9 mouse cellular contexts compared by ENCODE assay signal in genomic region chr8:60616928-60617327, GRCm38 (mm10). TPM values are rescaled to one million over a fixed set of nuclear protein-coding genes. Genes with fewer than 3 reads are reported as not detected.
DNase-seq lines count a peak whose midpoint lies in the region; ATAC-seq and TF ChIP-seq lines count a peak whose summit lies in the region.
"Had no signal": no experiment of that assay in that cellular context is flagged by ENCODE, and none has a peak within 500 bp of the region (broad histone marks: within the 10 kb centered on the region; RNA-seq: fewer than 3 reads in every experiment).

No protein-coding gene starts in this region.

- intact Hi-C loops in left cerebral cortex, adult 2 months (cut with DNase I) = loop anchor here (1.0 to 5.0 kb wide), 3 partner anchors 155 to 900 kb away; no protein-coding TSS in a partner anchor

- TF ChIP-seq CTCF in left cerebral cortex, adult 2 months (IDR thresholded peaks at IDR 0.05) = peak; percentile 70

- no peak overlapping the region for H3K4me3 ChIP-seq in left cerebral cortex, adult 2 months
- H3K4me3 ChIP-seq: lung, embryonic 15.5 days had no signal

- ATAC-seq in cerebellum, adult (ENCODE audit: insufficient number of reproducible peaks, low FRiP score, low TSS enrichment) = peak; percentile 36; the same call in 1 of the 2 replicates
- peak; percentile 70 for ATAC-seq in granulocyte monocyte progenitor cell, adult 5-6 weeks (replicated peaks; ENCODE audit: poor library complexity, severe bottlenecking)
- ATAC-seq in megakaryocyte progenitor cell, adult 5-6 weeks (replicated peaks; ENCODE audit: poor library complexity) = peak; percentile 66

- no peak for DNase-seq in cerebellum, adult 11 months
- DNase-seq in left cerebral cortex, adult 2 months (ENCODE audit: extremely low spot score in 1 of 2, low spot score in 2 of 2) = no peak
- no peak for DNase-seq in left cerebral cortex, adult 8-10 months (ENCODE audit: low spot score in 2 of 2)
- peak; percentile 20 to 38 for DNase-seq in adrenal gland, postnatal 36 days
- DNase-seq in yolk sac, embryonic 10.5 days (ENCODE audit: low spot score) = no peak

- no peak overlapping the region for H3K27ac ChIP-seq in left cerebral cortex, adult 2 months
- H3K27ac ChIP-seq: lung, embryonic 15.5 days had no signal

RNA-seq across cellular contexts. Expression of gene Mfap3l, which starts 15.7 kb away (rescaled TPM):
- total RNA-seq in left cerebral cortex, adult 2 months (2021) = 10 to 100 TPM; 53.3 to 56.4 TPM
- 10 to 100 TPM; 56.4 to 59.5 (median 56.5) TPM for total RNA-seq in left cerebral cortex, adult 8-10 months (2022)
- 1 to 10 TPM; 2.1 to 2.8 TPM for total RNA-seq in adrenal gland, postnatal 36 days (2021)
- total RNA-seq in granulocyte monocyte progenitor cell, adult 5-6 weeks (2014; fragmentation: Nextera tagmentation) = 2.9 and 3.1 TPM in 2 replicates
- 3.1 and 4.9 TPM in 2 replicates for total RNA-seq in granulocyte monocyte progenitor cell, adult 5-6 weeks (2017)
- total RNA-seq in megakaryocyte progenitor cell, adult 5-6 weeks (2015) = 3.5 and 4.1 TPM in 2 replicates
- 2.3 and 4.2 TPM in 2 replicates for total RNA-seq in megakaryocyte progenitor cell, adult 5-6 weeks (2017)

Comparison
In these comparisons a context has a peak if more than half of its experiments do, and no peak if none do; other contexts are left out.
1. DNase-seq: peak in adrenal gland, postnatal 36 days (2 of 2); none in cerebellum, adult 11 months (single experiment), left cerebral cortex, adult 2 months (0 of 2), left cerebral cortex, adult 8-10 months (0 of 2) and yolk sac, embryonic 10.5 days (single experiment).
2. RNA of gene Mfap3l, which starts 15.7 kb away (total RNA-seq): 56.4 to 59.5 TPM in left cerebral cortex, adult 8-10 months and 53.3 to 56.4 TPM in left cerebral cortex, adult 2 months; 2.9 to 4.9 TPM in granulocyte monocyte progenitor cell, adult 5-6 weeks, 2.3 to 4.2 TPM in megakaryocyte progenitor cell, adult 5-6 weeks and 2.1 to 2.8 TPM in adrenal gland, postnatal 36 days; every median in the first group is over 4 times any median in the second.
3. Peak in every context shown above with its lines, with median percentiles within 50 percentile points of each other: ATAC-seq.